Comparison of ENCODE assay signal across 14 mouse cellular contexts in the genomic region with DNA sequence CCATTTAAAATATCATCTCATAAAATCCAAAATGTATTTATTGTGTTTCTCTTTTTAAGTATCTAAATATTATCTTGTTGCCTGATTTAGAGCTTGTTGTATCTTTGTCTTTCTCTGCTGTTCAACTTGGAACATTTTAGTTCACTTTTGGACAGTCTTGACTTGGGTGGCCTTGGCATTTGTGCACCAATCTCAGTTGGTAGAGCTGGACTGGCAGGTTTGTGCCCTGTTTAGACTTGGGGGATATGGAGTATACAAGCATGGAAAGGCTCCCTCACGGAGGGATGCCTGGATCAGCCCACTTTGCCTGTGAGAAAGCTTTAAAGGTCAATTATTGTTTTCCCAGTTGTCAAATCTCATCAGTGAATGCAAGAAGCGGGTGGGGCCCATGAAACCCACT. TPM values are rescaled to one million over a fixed set of nuclear protein-coding genes. Genes with fewer than 3 reads are reported as not detected.
"Had no signal": no experiment of that assay in that cellular context is flagged by ENCODE, and none has a peak within 500 bp of the region (broad histone marks: within the 10 kb centered on the region; RNA-seq: fewer than 3 reads in every experiment).

No protein-coding gene starts in this region.

- DNase-seq: gastrocnemius, adult 2 months; gastrocnemius, postnatal 10 days; gastrocnemius, postnatal 25 days; heart, adult 18-20 months; heart, postnatal 10 days; heart, postnatal 4 days; kidney, adult 18-20 months; kidney, adult 8-10 months; kidney, postnatal 10 days; kidney, postnatal 25 days; kidney, postnatal 4 days; liver; liver, embryonic 13.5 days had no signal

RNA-seq across cellular contexts. Expression of a gene that starts 27.5 kb away (rescaled TPM):
- total RNA-seq: granulocyte monocyte progenitor cell, adult 5-6 weeks had no signal
